Mouse (Mus musculus): ENCODE results near the gene Rgs8. TPM values are rescaled to one million over a fixed set of nuclear protein-coding genes. Genes with fewer than 3 reads are reported as not detected.

Rgs8 gene
- polyA plus RNA-seq, 1 experiment, result 0.70 TPM

DNA sequence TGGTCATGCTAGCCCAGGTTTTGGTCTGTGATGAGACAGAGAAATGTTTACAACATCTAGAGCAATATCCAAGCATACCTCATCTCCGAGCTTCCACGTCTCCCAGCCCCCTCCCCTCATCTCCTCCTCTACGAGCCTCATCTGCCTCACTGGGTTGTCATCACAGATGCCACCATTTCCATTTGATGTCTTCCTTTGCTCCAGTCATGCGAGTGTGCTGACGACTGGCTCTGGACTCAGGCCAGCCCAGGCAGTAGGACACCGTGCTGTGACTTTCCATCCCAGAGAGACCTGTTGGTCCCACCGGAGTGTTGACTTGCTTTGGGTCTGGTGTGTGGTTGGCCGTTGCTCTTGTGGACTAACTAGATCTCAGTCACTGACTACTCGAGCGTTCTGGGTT, 42.6 kb downstream of the Rgs8 start:
- no peaks in the 10 kb centered on the region; the same call in none of the 2 replicates for H3K4me1 ChIP-seq (ENCODE audit: control insufficient read depth, insufficient read depth, low read length)
- H3K4me3 ChIP-seq (replicated peaks; ENCODE audit: control insufficient read depth, low read depth, low read length), result no peak overlapping the region
- TF ChIP-seq POLR2A (IDR thresholded peaks at IDR 0.05; ENCODE audit: borderline replicate concordance, control insufficient read depth, low read depth, low read length) (no peak), CTCF (IDR thresholded peaks at IDR 0.05; ENCODE audit: control insufficient read depth, insufficient read depth, low read length) (no peak)
- 85% methylated on average over 10 of the region's 10 CpGs for WGBS
- no peak overlapping the region for H3K27ac ChIP-seq (ENCODE audit: control insufficient read depth, insufficient read depth, low read depth, low read length, poor library complexity)

DNA sequence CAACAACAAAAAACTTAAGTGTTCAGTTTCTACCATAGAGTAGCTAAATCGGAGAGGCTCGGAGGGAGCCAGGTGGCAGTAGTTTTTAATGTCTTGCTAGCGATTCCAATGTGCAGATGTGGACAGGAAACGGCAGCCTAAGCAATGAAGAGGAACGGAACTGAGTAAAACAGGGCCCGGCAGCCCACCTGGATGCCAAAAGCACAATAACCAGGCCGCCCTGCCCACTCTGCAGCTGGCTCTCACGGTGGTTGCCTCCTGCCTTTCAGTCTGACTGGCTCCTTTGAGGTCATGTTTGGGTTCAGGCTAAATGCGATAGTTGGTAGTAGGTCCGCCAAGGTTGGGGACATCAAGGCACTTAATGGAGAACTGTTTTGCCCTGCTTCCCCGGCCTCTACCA, 43.3 kb downstream of the Rgs8 start:
- H3K27ac ChIP-seq (ENCODE audit: control insufficient read depth, insufficient read depth, low read depth, low read length, poor library complexity), result no peak overlapping the region

DNA sequence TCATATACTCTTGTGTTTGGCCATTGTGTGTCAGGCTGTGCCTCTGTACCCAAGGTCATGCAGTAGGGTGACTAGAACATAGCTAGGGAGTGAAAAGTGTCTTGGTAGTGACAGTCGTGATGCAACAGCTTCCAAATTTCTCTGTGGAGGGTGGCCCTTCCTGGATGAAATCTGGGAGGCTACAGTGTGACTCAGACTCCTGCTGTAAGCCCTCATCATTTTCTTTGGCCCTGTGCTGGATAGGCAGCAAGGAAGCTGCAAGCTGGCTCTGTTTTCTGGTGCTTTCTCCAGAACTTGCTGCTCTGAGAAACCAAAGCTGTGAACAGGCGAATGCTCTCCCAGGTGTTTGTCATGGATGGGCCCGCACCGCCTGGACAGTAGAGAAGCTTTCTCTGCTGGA, 43.7 kb downstream of the Rgs8 start:
- no peak overlapping the region for H3K27ac ChIP-seq (ENCODE audit: control insufficient read depth, insufficient read depth, low read depth, low read length, poor library complexity)
- TF ChIP-seq CTCF (IDR thresholded peaks at IDR 0.05; ENCODE audit: control insufficient read depth, insufficient read depth, low read length) (no peak), POLR2A (IDR thresholded peaks at IDR 0.05; ENCODE audit: borderline replicate concordance, control insufficient read depth, low read depth, low read length) (no peak)
- WGBS, result 74% methylated on average over 4 of the region's 4 CpGs
- H3K4me1 ChIP-seq (ENCODE audit: control insufficient read depth, insufficient read depth, low read length), result no peaks in the 10 kb centered on the region; the same call in 1 of the 2 replicates
- H3K4me3 ChIP-seq (replicated peaks; ENCODE audit: control insufficient read depth, low read depth, low read length), result no peak overlapping the region

More for the DNA sequence above, 43.3 kb downstream of the Rgs8 start:
- no peak overlapping the region for H3K4me3 ChIP-seq (replicated peaks; ENCODE audit: control insufficient read depth, low read depth, low read length)
- no peaks in the 10 kb centered on the region; the same call in 1 of the 2 replicates for H3K4me1 ChIP-seq (ENCODE audit: control insufficient read depth, insufficient read depth, low read length)
- no peak for TF ChIP-seq CTCF (IDR thresholded peaks at IDR 0.05; ENCODE audit: control insufficient read depth, insufficient read depth, low read length)
- no peak for TF ChIP-seq POLR2A (IDR thresholded peaks at IDR 0.05; ENCODE audit: borderline replicate concordance, control insufficient read depth, low read depth, low read length)
- 78% methylated on average over 11 of the region's 11 CpGs for WGBS

DNA sequence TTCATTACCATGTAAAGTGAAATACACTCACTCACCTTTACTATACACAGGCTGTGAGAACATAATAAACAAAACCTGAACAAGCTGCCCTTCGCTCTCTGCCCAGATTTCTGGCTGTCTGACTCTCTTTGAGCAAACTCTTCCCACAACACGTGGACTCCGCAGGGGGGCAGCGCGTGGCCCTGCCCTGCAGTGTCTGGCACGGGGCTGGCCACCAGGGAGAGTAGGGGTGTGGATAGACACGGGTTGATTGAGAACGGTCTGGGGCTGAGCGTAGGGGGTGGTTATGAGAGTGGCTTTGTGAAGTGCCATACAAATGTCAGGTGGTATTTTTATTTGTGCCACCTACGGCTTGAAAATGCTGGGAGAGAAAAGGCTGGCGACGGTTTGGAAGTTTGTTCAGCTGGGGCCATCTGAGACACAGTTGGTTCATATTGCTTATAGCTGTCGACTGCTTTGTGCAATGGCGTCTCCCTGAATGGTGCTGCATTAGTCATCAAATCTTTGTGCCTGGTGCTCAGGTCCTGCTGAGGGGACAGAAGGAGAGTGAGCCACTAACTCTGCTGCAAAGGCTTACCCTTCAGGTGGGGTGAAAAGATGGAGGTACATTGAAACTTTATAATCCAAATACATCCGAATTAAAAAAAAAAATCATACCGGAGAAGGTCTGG, 44.9 kb downstream of the Rgs8 start:
- TF ChIP-seq POLR2A (IDR thresholded peaks at IDR 0.05; ENCODE audit: borderline replicate concordance, control insufficient read depth, low read depth, low read length) (no peak), CTCF (IDR thresholded peaks at IDR 0.05; ENCODE audit: control insufficient read depth, insufficient read depth, low read length) (no peak)
- WGBS, result 87% methylated on average over 16 of the region's 16 CpGs
- H3K4me3 ChIP-seq (replicated peaks; ENCODE audit: control insufficient read depth, low read depth, low read length), result no peak overlapping the region
- H3K4me1 ChIP-seq (ENCODE audit: control insufficient read depth, insufficient read depth, low read length), result no peaks in the 10 kb centered on the region; the same call in 1 of the 2 replicates
- H3K27ac ChIP-seq (ENCODE audit: control insufficient read depth, insufficient read depth, low read depth, low read length, poor library complexity), result no peak overlapping the region

DNA sequence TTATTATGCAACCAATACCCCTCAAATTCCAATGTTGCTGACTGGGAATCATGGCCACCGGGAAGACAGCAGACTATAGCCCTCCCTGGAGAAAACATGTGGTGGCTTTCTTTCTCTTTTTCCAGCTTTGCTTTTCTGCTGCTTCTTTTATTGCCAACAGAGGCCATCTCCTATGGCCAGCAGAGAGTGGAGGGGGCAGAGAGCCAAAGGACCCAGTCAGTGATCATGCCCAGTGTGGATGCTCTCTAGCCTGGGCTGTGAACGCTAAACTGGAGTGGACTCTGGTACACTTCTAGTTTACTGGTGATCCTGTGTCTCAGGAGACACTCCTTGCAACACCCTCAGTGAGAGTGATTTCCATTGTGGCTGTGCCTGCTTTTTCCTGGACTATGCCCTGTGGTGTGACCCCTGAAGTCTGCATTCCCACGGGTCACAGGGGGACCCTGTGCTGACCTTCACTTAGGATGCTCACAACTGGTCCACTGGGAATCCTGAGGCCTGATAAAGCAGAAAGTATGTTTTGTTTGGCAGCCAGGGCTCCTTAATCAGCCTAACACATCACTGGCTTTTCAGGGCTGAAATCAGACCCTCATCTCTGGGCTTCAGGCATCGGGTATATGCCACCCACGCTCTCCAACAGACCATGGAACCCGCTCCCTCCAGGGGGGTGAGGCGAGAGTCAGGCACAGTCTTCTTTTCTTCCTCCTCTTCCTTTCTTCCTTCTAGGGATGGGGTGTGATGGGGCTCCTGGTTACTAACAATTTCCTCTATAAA, 45.7 kb downstream of the Rgs8 start:
- no peaks in the 10 kb centered on the region; the same call in 1 of the 2 replicates for H3K4me1 ChIP-seq (ENCODE audit: control insufficient read depth, insufficient read depth, low read length)
- no peak for TF ChIP-seq POLR2A (IDR thresholded peaks at IDR 0.05; ENCODE audit: borderline replicate concordance, control insufficient read depth, low read depth, low read length)
- TF ChIP-seq CTCF (IDR thresholded peaks at IDR 0.05; ENCODE audit: control insufficient read depth, insufficient read depth, low read length), result no peak
- H3K4me3 ChIP-seq (replicated peaks; ENCODE audit: control insufficient read depth, low read depth, low read length), result no peak overlapping the region
- no peak overlapping the region for H3K27ac ChIP-seq (ENCODE audit: control insufficient read depth, insufficient read depth, low read depth, low read length, poor library complexity)
- WGBS, result 75% methylated on average over 7 of the region's 7 CpGs

DNA sequence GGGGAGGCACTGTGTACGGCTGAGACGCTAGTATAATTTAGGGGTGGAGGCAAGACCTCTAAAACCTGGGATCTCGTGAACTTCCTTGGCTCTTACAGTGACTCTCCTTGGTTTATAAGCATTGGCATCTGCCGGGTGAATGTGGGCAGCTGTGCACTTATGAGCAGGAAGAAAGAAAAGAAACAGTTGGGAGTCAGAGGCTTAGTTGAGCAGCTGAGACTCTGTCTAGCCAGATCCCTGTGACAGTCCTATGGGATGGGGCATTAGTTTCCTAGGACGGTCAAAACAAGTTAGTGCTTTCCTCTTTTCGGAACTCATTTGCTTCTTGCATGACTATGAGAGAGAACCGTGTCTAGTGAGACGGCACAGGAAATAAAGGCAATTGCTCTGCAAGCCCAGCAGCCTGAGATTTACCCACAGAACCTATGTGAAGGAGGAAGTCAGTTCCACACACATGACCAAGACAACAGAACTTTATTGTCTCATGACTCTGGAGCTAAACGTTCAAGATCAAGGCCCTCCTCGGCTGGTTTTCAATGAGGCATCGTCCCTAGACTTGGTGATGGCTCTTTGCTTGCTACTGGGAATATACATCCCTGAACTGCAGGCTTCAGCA, 47.7 kb downstream of the Rgs8 start:
- H3K4me3 ChIP-seq (replicated peaks; ENCODE audit: control insufficient read depth, low read depth, low read length), result no peak overlapping the region
- no peaks in the 10 kb centered on the region; the same call in 1 of the 2 replicates for H3K4me1 ChIP-seq (ENCODE audit: control insufficient read depth, insufficient read depth, low read length)
- WGBS, result 28% methylated on average over 11 of the region's 11 CpGs
- H3K27ac ChIP-seq (ENCODE audit: control insufficient read depth, insufficient read depth, low read depth, low read length, poor library complexity), result no peak overlapping the region
- TF ChIP-seq POLR2A (IDR thresholded peaks at IDR 0.05; ENCODE audit: borderline replicate concordance, control insufficient read depth, low read depth, low read length) (no peak), CTCF (IDR thresholded peaks at IDR 0.05; ENCODE audit: control insufficient read depth, insufficient read depth, low read length) (no peak)

DNA sequence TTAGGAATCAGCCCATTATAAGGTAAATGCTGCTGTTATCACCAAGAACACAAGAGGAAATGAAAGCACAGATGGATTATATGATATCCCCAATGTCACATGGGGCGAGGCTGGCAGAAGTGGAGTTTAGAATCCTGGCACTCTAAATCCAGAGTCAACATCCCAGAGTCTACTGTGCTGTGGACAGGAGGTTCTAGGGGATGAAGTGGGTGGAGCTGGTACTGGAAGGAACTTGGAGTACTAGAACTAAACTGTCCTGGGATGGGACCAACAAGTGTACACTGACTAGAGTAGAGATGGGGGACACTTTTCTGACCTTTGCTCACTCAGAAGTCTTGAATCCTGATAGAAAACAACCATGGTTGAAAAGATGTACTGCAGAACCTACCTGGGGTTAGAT, 48.6 kb downstream of the Rgs8 start:
- H3K4me3 ChIP-seq (replicated peaks; ENCODE audit: control insufficient read depth, low read depth, low read length), result no peak overlapping the region
- no peaks in the 10 kb centered on the region; the same call in 1 of the 2 replicates for H3K4me1 ChIP-seq (ENCODE audit: control insufficient read depth, insufficient read depth, low read length)
- no peak for TF ChIP-seq CTCF (IDR thresholded peaks at IDR 0.05; ENCODE audit: control insufficient read depth, insufficient read depth, low read length)
- no peak for TF ChIP-seq POLR2A (IDR thresholded peaks at IDR 0.05; ENCODE audit: borderline replicate concordance, control insufficient read depth, low read depth, low read length)
- no peak overlapping the region for H3K27ac ChIP-seq (ENCODE audit: control insufficient read depth, insufficient read depth, low read depth, low read length, poor library complexity)
- WGBS, result 52% methylated on average over 1 of the region's 1 CpGs
